Mouse (Mus musculus) heart, adult 2 months (tissue): ENCODE measurements at regions not wholly inside any gene's neighbourhood (a gene's known extent, or its start where the extent isn't known, plus 50 kb on each side); places are given as distances from the start of the nearest gene placed in this dataset.

ENCODE experiments used
- CTCF ChIP-seq: fragments of 200-600 bp; IDR thresholded peaks from 2 replicates; pipeline ENCODE4 v1.8.1; 2022; ENCODE audit warnings: antibody characterized with exemption, mild to moderate bottlenecking, moderate library complexity
- EP300 ChIP-seq: fragments of 200-500 bp; IDR thresholded peaks from 2 replicates; pipeline ENCODE4 v1.6.1; 2011; ENCODE audit warnings: low read depth, low read length, control low read depth; ENCODE audit not compliant: insufficient read depth
- POLR2A ChIP-seq: fragments of 200-500 bp; IDR thresholded peaks from 2 replicates; pipeline ENCODE4 v1.6.1; 2011; ENCODE audit warnings: mild to moderate bottlenecking, low read depth, low read length, control low read depth; ENCODE audit not compliant: insufficient read depth

DNA sequence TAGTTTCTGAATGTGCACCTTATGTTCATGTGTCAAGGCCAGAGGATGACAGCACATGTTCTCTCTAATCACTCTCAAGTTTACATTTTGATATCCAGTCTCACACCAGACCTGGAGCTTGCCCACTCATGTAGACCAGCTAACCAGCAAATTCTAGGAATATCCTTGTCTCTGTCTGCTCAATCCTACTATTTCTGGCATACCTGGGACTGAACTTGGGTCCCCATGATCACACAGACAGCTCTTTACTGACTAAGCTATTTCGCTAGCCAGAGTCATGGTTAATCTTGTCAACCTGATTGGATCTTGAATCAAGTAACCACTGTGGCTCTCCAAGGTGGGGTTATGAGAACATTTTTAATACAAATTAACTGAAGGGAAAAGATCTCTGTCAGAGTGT, 625.9 kb upstream of the Klf6 start:
- TF ChIP-seq CTCF (no peak), POLR2A (no peak), EP300 (no peak)
